Mouse (Mus musculus) stomach, embryonic 15.5 days (tissue): Measurements from ENCODE around the gene Astl. TPM values are rescaled to one million over a fixed set of nuclear protein-coding genes. Genes with fewer than 3 reads are reported as not detected.
A peak's percentile ranks its signal among the peaks of the same experiment; 100 is the strongest.

Source experiments
- ATAC-seq: fragments of 200-750 bp; cut with Nextera tagmentation; 2 replicates; pipeline ENCODE4 v1.8.0; 2017; ENCODE audit warnings: low read depth, moderate number of reproducible peaks, moderate TSS enrichment; ENCODE audit not compliant: insufficient read depth, low FRiP score
- H3K27ac ChIP-seq: fragments of 300-500 bp; sonication (generic); 2 replicates; pipeline ENCODE4 v1.5.1; 2015; ENCODE audit warnings: mild to moderate bottlenecking, inconsistent platforms
- H3K27me3 ChIP-seq: fragments of 300-500 bp; sonication (generic); replicated peaks from 2 replicates; pipeline ENCODE4 v1.6.1; 2015; ENCODE audit warnings: inconsistent platforms
- H3K36me3 ChIP-seq: fragments of 300-500 bp; sonication (generic); 2 replicates; pipeline ENCODE4 v1.6.1; 2015; ENCODE audit warnings: inconsistent platforms
- H3K4me1 ChIP-seq: fragments of 300-500 bp; sonication (generic); 2 replicates; pipeline ENCODE4 v1.6.1; 2015; ENCODE audit warnings: inconsistent platforms
- H3K4me2 ChIP-seq: fragments of 300-500 bp; sonication (generic); 2 replicates; pipeline ENCODE4 v1.6.1; 2015; ENCODE audit warnings: mild to moderate bottlenecking, inconsistent platforms
- H3K4me3 ChIP-seq: fragments of 300-500 bp; sonication (generic); replicated peaks from 2 replicates; pipeline ENCODE4 v1.5.1; 2015; ENCODE audit warnings: inconsistent platforms
- H3K9ac ChIP-seq: fragments of 300-500 bp; sonication (generic); 2 replicates; pipeline ENCODE4 v1.6.1; 2015; ENCODE audit warnings: inconsistent platforms
- H3K9me3 ChIP-seq: fragments of 300-500 bp; sonication (generic); 2 replicates; pipeline ENCODE4 v1.6.1; 2016; ENCODE audit warnings: inconsistent platforms
- WGBS: fragments of 180-500 bp; shearing (Covaris S2); methylation state at CpG from one replicate; pipeline ENCODE4 v1.1.7; 2015; 5-methylcytosine and 5-hydroxymethylcytosine counted together
- polyA plus RNA-seq: library from polyadenylated mRNA; unstranded; fragments of >200 nt; fragmentation: Nextera tagmentation; extraction: Ambion mirVana; gene quantifications from 2 replicates; pipeline ENCODE4 v1.2.1, GENCODE M21; 2015

Astl gene
- polyA plus RNA-seq, 1 experiment from 2014 or later, result not detected

- Histone ChIP-seq H3K27me3 (no peaks in the 10 kb centered on the region), H3K4me3 (no peak overlapping the region), H3K4me1 (no peaks in the 10 kb centered on the region), H3K9me3 (no peaks in the 10 kb centered on the region), H3K36me3 (no peaks in the 10 kb centered on the region), H3K27ac (no peak overlapping the region), H3K9ac (no peak overlapping the region), H3K4me2 (no peak overlapping the region)
- 91% methylated on average over 7 of the region's 7 CpGs for WGBS
- ATAC-seq, result no peak
Measured at GRCm38 (mm10) chr2:127310685-127311084, 27.8 kb upstream of the Astl start.

- Histone ChIP-seq H3K4me3 (no peak overlapping the region), H3K27ac (no peak overlapping the region), H3K9ac (no peak overlapping the region), H3K9me3 (no peaks in the 10 kb centered on the region), H3K27me3 (no peaks in the 10 kb centered on the region), H3K4me2 (no peak overlapping the region), H3K4me1 (no peaks in the 10 kb centered on the region), H3K36me3 (no peaks in the 10 kb centered on the region)
- ATAC-seq, result no peak
- WGBS, result 82% methylated on average over 1 of the region's 1 CpGs
Measured at GRCm38 (mm10) chr2:127311193-127311592, 27.2 kb upstream of the Astl start.

- Histone ChIP-seq H3K4me1 (no peaks in the 10 kb centered on the region), H3K27me3 (no peaks in the 10 kb centered on the region), H3K27ac (no peak overlapping the region), H3K4me3 (no peak overlapping the region), H3K9ac (no peak overlapping the region), H3K36me3 (no peaks in the 10 kb centered on the region), H3K4me2 (no peak overlapping the region), H3K9me3 (no peaks in the 10 kb centered on the region)
- WGBS, result 92% methylated on average over 4 of the region's 4 CpGs
- no peak for ATAC-seq
Measured at GRCm38 (mm10) chr2:127312801-127313200, 25.6 kb upstream of the Astl start.

GRCm38 (mm10) chr2:127313878-127314277, 24.6 kb upstream of the Astl start:
- H3K4me2 ChIP-seq, result no peak overlapping the region
- H3K27me3 ChIP-seq, result no peaks in the 10 kb centered on the region
- no peaks in the 10 kb centered on the region for H3K36me3 ChIP-seq
- H3K4me1 ChIP-seq, result no peaks in the 10 kb centered on the region
- no peak overlapping the region for H3K9ac ChIP-seq
- H3K27ac ChIP-seq, result no peak overlapping the region
- H3K9me3 ChIP-seq, result no peaks in the 10 kb centered on the region
- peak; percentile 22; the same call in 1 of the 2 replicates for ATAC-seq
- 67% methylated on average over 4 of the region's 4 CpGs for WGBS
- no peak overlapping the region for H3K4me3 ChIP-seq

GRCm38 (mm10) chr2:127314467-127315154, 23.8 kb upstream of the Astl start:
- Histone ChIP-seq H3K27me3 (no peaks in the 10 kb centered on the region), H3K9me3 (no peaks in the 10 kb centered on the region), H3K4me3 (no peak overlapping the region), H3K4me2 (no peak overlapping the region), H3K36me3 (no peaks in the 10 kb centered on the region), H3K4me1 (no peaks in the 10 kb centered on the region), H3K9ac (no peak overlapping the region), H3K27ac (no peak overlapping the region)
- no peak for ATAC-seq
- WGBS, result 60% methylated on average over 6 of the region's 6 CpGs

GRCm38 (mm10) chr2:127315155-127315470, 23.3 kb upstream of the Astl start:
- no peak for ATAC-seq
- Histone ChIP-seq H3K36me3 (no peaks in the 10 kb centered on the region), H3K27ac (no peak overlapping the region), H3K4me3 (no peak overlapping the region), H3K27me3 (no peaks in the 10 kb centered on the region), H3K9me3 (no peaks in the 10 kb centered on the region), H3K9ac (no peak overlapping the region), H3K4me1 (no peaks in the 10 kb centered on the region), H3K4me2 (no peak overlapping the region)
- WGBS, result 86% methylated on average over 1 of the region's 1 CpGs

GRCm38 (mm10) chr2:127316431-127316830, 22.0 kb upstream of the Astl start:
- no peak overlapping the region for H3K4me2 ChIP-seq
- ATAC-seq, result no peak
- no peak overlapping the region for H3K9ac ChIP-seq
- H3K27me3 ChIP-seq, result no peaks in the 10 kb centered on the region
- H3K4me1 ChIP-seq, result no peaks in the 10 kb centered on the region
- H3K36me3 ChIP-seq, result no peaks in the 10 kb centered on the region
- H3K9me3 ChIP-seq, result no peaks in the 10 kb centered on the region
- H3K27ac ChIP-seq, result no peak overlapping the region
- WGBS, result 72% methylated on average over 5 of the region's 5 CpGs
- H3K4me3 ChIP-seq, result no peak overlapping the region

GRCm38 (mm10) chr2:127318136-127318535, 20.3 kb upstream of the Astl start:
- Histone ChIP-seq H3K27ac (no peak overlapping the region), H3K9me3 (no peaks in the 10 kb centered on the region), H3K9ac (no peak overlapping the region), H3K4me2 (no peak overlapping the region), H3K4me1 (no peaks in the 10 kb centered on the region), H3K36me3 (no peaks in the 10 kb centered on the region), H3K27me3 (no peaks in the 10 kb centered on the region), H3K4me3 (no peak overlapping the region)
- ATAC-seq, result no peak
- 87% methylated on average over 4 of the region's 4 CpGs for WGBS

GRCm38 (mm10) chr2:127319071-127319470, 19.4 kb upstream of the Astl start:
- no peaks in the 10 kb centered on the region for H3K27me3 ChIP-seq
- H3K27ac ChIP-seq, result no peak overlapping the region
- H3K4me1 ChIP-seq, result no peaks in the 10 kb centered on the region
- H3K9me3 ChIP-seq, result no peaks in the 10 kb centered on the region
- no peaks in the 10 kb centered on the region for H3K36me3 ChIP-seq
- no peak overlapping the region for H3K4me2 ChIP-seq
- H3K9ac ChIP-seq, result no peak overlapping the region
- H3K4me3 ChIP-seq, result no peak overlapping the region
- no peak for ATAC-seq
- WGBS, result 59% methylated on average over 4 of the region's 4 CpGs

GRCm38 (mm10) chr2:127322671-127323285, 15.7 kb upstream of the Astl start:
- no peaks in the 10 kb centered on the region for H3K4me1 ChIP-seq
- H3K4me2 ChIP-seq, result no peak overlapping the region
- WGBS, result 74% methylated on average over 6 of the region's 6 CpGs
- ATAC-seq, result no peak
- no peak overlapping the region for H3K27ac ChIP-seq
- H3K4me3 ChIP-seq, result no peak overlapping the region
- H3K27me3 ChIP-seq, result no peaks in the 10 kb centered on the region
- H3K9ac ChIP-seq, result no peak overlapping the region
- no peaks in the 10 kb centered on the region for H3K36me3 ChIP-seq
- no peaks in the 10 kb centered on the region for H3K9me3 ChIP-seq

GRCm38 (mm10) chr2:127323667-127324066, 14.8 kb upstream of the Astl start:
- Histone ChIP-seq H3K9ac (no peak overlapping the region), H3K36me3 (no peaks in the 10 kb centered on the region), H3K27me3 (no peaks in the 10 kb centered on the region), H3K9me3 (no peaks in the 10 kb centered on the region), H3K4me1 (no peaks in the 10 kb centered on the region), H3K27ac (no peak overlapping the region), H3K4me3 (no peak overlapping the region), H3K4me2 (no peak overlapping the region)
- WGBS, result 77% methylated on average over 1 of the region's 1 CpGs
- ATAC-seq, result no peak

- Histone ChIP-seq H3K9ac (no peak overlapping the region), H3K4me2 (no peak overlapping the region), H3K36me3 (no peaks in the 10 kb centered on the region), H3K9me3 (no peaks in the 10 kb centered on the region), H3K27ac (no peak overlapping the region), H3K4me1 (no peaks in the 10 kb centered on the region), H3K27me3 (no peaks in the 10 kb centered on the region), H3K4me3 (no peak overlapping the region)
- 48% methylated on average over 7 of the region's 7 CpGs for WGBS
- no peak for ATAC-seq
Measured at GRCm38 (mm10) chr2:127324456-127324855, 14.0 kb upstream of the Astl start.
